Mouse (Mus musculus): ENCODE data around the gene Tomm22. TPM values are rescaled to one million over a fixed set of nuclear protein-coding genes. Genes with fewer than 3 reads are reported as not detected.

Tomm22 gene
- polyA plus RNA-seq, 1 experiment from 2014 or later = 273 TPM

DNA sequence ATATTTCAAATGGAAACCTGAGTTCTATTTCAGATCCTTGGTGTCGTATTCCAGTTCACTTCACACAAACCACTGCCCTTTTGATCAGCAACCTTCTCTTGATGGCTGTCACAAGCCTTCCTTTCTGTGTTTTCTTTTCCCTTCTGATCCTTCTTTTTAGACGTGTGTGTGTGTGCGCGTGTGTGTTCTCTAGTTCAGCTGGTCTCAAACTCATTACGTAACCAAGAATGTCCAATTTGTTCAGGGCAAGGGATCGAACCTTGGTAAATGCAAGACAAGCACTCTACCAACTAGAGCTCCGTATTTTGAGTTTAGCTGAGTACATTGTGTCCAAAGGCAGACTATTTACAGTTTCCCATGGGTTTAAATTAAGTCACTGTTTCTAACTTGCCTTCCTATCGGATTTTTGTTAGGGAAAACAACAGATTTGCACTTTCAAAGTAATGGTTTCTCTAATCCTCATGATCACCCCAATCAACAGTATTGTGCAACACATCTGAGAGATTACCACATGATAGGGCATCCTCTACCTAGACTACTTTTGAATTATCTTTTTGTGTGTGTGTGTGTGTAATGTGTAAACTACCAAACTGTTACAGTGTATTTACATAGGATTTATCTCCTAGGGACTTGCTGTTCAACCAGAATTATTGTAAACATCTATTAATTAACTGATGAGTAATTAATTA lies 17.8 kb downstream of the Tomm22 start:
- Histone ChIP-seq H3K27me3 (ENCODE audit: control insufficient read depth, insufficient read depth, low read length) (no peaks in the 10 kb centered on the region), H3K27ac (ENCODE audit: low read depth, low read length) (peak overlapping the region; percentile 98), H3K4me2 (peak overlapping the region; percentile 92), H3K9ac (ENCODE audit: low read depth, low read length) (peak overlapping the region; percentile 87), H3K4me3 (ENCODE audit: low read depth, low read length) (peak overlapping the region; percentile 69), H3K36me3 (ENCODE audit: control insufficient read depth, insufficient read depth, low read length) (no peaks in the 10 kb centered on the region), H3K9me3 (replicated peaks; ENCODE audit: control insufficient read depth, low read length) (no peaks in the 10 kb centered on the region), H3K4me1 (ENCODE audit: control insufficient read depth, insufficient read depth, low read length) (peaks cover 45% of the 10 kb centered on the region)
- no peak for ATAC-seq (replicated peaks; ENCODE audit: insufficient number of reproducible peaks, low FRiP score, low TSS enrichment)
- WGBS (ENCODE audit: insufficient replicate concordance) = 6% methylated on average over 8 of the region's 8 CpGs

DNA sequence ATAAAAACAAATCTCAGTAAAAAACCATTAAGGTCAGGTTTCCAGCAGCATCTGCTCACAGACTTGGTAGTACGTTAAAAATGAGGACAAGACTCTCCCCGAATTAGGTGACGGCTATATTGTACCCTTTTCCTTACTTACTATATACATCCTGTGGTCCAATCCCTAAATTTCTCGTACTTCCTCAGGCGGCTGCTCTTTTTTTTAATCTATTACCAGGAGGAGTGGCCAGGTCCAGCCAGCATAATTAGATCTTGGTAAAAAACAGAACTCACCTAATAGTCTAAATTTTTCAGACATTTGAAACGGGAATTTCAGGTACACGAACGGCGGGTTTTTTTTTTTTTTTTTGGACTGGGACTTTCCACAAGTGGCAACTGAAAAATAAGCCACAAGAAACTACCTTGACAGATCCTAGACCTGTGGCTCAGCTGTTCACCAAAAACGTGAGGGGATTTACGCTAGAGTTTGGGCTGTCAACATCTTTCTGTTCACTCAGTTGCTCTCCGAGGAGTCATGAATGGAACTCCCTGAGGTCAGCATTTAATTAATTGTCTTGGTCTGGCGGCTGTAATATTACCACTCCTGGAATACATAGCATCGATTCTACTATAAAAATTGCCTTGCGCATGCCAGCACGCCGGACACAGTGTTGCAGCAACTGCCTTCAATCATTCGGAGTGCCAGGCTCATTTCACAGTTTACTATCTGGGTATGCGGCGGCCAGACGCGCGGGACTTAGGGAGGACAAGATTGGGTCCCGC lies 19.2 kb downstream of the Tomm22 start:
- Histone ChIP-seq H3K9ac (ENCODE audit: low read depth, low read length) (peak overlapping the region; percentile 30; the same call in 1 of the 2 replicates), H3K36me3 (ENCODE audit: control insufficient read depth, insufficient read depth, low read length) (no peaks in the 10 kb centered on the region), H3K4me3 (ENCODE audit: low read depth, low read length) (peak overlapping the region; percentile 78), H3K27ac (ENCODE audit: low read depth, low read length) (peak overlapping the region; percentile 30; the same call in 1 of the 2 replicates), H3K4me2 (peak overlapping the region; percentile 74), H3K27me3 (ENCODE audit: control insufficient read depth, insufficient read depth, low read length) (no peaks in the 10 kb centered on the region), H3K9me3 (replicated peaks; ENCODE audit: control insufficient read depth, low read length) (no peaks in the 10 kb centered on the region), H3K4me1 (ENCODE audit: control insufficient read depth, insufficient read depth, low read length) (peaks cover 38% of the 10 kb centered on the region)
- WGBS (ENCODE audit: insufficient replicate concordance) = 16% methylated on average over 24 of the region's 24 CpGs
- ATAC-seq (replicated peaks; ENCODE audit: insufficient number of reproducible peaks, low FRiP score, low TSS enrichment) = no peak

GRCm38 (mm10) chr15:79690426-79691022 lies 19.9 kb downstream of the Tomm22 start, which contains the start of gene Gtpbp1:
TSS of gene Gtpbp1 (plus strand) at chr15:79690845.
- Histone ChIP-seq H3K9ac (ENCODE audit: low read depth, low read length) (peak within 1 kb of the TSS; percentile 81), H3K9me3 (replicated peaks; ENCODE audit: control insufficient read depth, low read length) (no peaks in the 10 kb centered on the region), H3K4me1 (ENCODE audit: control insufficient read depth, insufficient read depth, low read length) (peaks cover 31% of the 10 kb centered on the region), H3K27ac (ENCODE audit: low read depth, low read length) (peak within 1 kb of the TSS; percentile 70), H3K4me3 (ENCODE audit: low read depth, low read length) (peak within 1 kb of the TSS; percentile 78), H3K36me3 (ENCODE audit: control insufficient read depth, insufficient read depth, low read length) (no peaks in the 10 kb centered on the region), H3K27me3 (ENCODE audit: control insufficient read depth, insufficient read depth, low read length) (no peaks in the 10 kb centered on the region), H3K4me2 (peak within 1 kb of the TSS; percentile 74)
- peak; percentile 91 for ATAC-seq (replicated peaks; ENCODE audit: insufficient number of reproducible peaks, low FRiP score, low TSS enrichment)
- 1% methylated on average over 45 of the region's 45 CpGs for WGBS (ENCODE audit: insufficient replicate concordance)

DNA sequence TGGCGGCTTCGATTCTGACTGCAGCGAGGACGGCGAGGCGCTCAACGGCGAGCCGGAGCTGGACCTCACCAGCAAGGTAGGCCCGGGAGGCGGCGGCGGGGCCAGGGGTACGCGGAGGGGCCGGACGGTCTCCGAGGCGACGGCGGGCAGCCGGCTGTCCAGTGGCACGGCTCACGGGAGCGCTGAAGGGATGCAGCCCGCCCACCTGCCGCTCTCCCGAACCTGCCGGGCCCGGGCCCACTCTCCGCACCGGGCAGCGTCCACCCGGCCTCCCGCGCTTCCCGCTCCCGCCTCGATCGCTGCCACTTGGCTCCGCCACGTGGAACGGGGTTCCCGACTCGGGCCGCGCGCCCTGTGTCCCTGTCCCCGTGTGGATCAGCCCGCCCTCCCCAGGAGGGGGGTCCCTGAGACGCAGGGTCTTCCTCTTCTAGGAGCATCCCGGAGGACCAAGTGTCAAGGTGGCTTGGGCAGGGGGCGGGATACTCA lies 20.4 kb downstream of the Tomm22 start:
- H3K4me1 ChIP-seq (ENCODE audit: control insufficient read depth, insufficient read depth, low read length) = peaks cover 26% of the 10 kb centered on the region
- WGBS (ENCODE audit: insufficient replicate concordance) = under 1% methylated on average over 40 of the region's 53 CpGs

GRCm38 (mm10) chr15:79692334-79692733 lies 21.7 kb downstream of the Tomm22 start:
- no peaks in the 10 kb centered on the region for H3K27me3 ChIP-seq (ENCODE audit: control insufficient read depth, insufficient read depth, low read length)
- no peak overlapping the region for H3K27ac ChIP-seq (ENCODE audit: low read depth, low read length)
- no peaks in the 10 kb centered on the region for H3K9me3 ChIP-seq (replicated peaks; ENCODE audit: control insufficient read depth, low read length)
- peak overlapping the region; percentile 71; the same call in 1 of the 2 replicates for H3K4me2 ChIP-seq
- peaks cover 23% of the 10 kb centered on the region for H3K4me1 ChIP-seq (ENCODE audit: control insufficient read depth, insufficient read depth, low read length)
- 89% methylated on average over 5 of the region's 5 CpGs for WGBS (ENCODE audit: insufficient replicate concordance)
- H3K9ac ChIP-seq (ENCODE audit: low read depth, low read length) = no peak overlapping the region
- H3K4me3 ChIP-seq (ENCODE audit: low read depth, low read length) = no peak overlapping the region
- 0 out of 2 replicates have a peak, but pooled peaks cover 3% of the 10 kb centered on the region for H3K36me3 ChIP-seq (ENCODE audit: control insufficient read depth, insufficient read depth, low read length)
- no peak for ATAC-seq (replicated peaks; ENCODE audit: insufficient number of reproducible peaks, low FRiP score, low TSS enrichment)

More for the DNA sequence above, 20.4 kb downstream of the Tomm22 start:
- peak overlapping the region; percentile 70 for H3K27ac ChIP-seq (ENCODE audit: low read depth, low read length)
- peak overlapping the region; percentile 81 for H3K9ac ChIP-seq (ENCODE audit: low read depth, low read length)
- no peaks in the 10 kb centered on the region for H3K9me3 ChIP-seq (replicated peaks; ENCODE audit: control insufficient read depth, low read length)
- H3K36me3 ChIP-seq (ENCODE audit: control insufficient read depth, insufficient read depth, low read length) = 0 out of 2 replicates have a peak, but pooled peaks cover under 1% of the 10 kb centered on the region
- ATAC-seq (replicated peaks; ENCODE audit: insufficient number of reproducible peaks, low FRiP score, low TSS enrichment) = no peak
- no peaks in the 10 kb centered on the region for H3K27me3 ChIP-seq (ENCODE audit: control insufficient read depth, insufficient read depth, low read length)
- peak overlapping the region; percentile 71 for H3K4me2 ChIP-seq
- H3K4me3 ChIP-seq (ENCODE audit: low read depth, low read length) = peak overlapping the region; percentile 78

DNA sequence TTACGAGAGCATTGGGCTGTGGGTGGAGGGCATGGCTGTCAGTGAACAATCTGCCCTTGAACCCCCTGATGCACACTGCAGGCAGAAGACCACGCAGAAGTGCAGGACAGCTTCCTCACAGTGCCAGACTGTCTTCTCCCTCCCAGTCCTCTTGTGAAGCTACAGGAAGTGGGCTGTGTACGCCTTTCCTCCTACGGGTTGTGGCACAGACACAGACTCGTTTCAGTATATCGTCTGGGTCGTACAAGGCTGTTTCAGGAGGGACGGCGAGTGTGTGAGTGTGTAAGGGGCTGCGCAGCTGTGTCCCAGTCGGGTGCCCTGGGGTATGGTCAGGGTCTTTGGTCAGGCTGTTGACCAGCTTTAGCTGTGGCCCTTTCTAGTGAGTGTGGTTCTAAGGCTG lies 23.1 kb downstream of the Tomm22 start:
- 58% methylated on average over 11 of the region's 11 CpGs for WGBS (ENCODE audit: insufficient replicate concordance)
- no peak overlapping the region; the same call in 1 of the 2 replicates for H3K9ac ChIP-seq (ENCODE audit: low read depth, low read length)
- no peaks in the 10 kb centered on the region for H3K9me3 ChIP-seq (replicated peaks; ENCODE audit: control insufficient read depth, low read length)
- peak overlapping the region; percentile 36; the same call in 1 of the 2 replicates for H3K27ac ChIP-seq (ENCODE audit: low read depth, low read length)
- peak overlapping the region; percentile 44 for H3K4me2 ChIP-seq
- H3K4me3 ChIP-seq (ENCODE audit: low read depth, low read length) = no peak overlapping the region
- 0 out of 2 replicates have a peak, but pooled peaks cover 3% of the 10 kb centered on the region for H3K36me3 ChIP-seq (ENCODE audit: control insufficient read depth, insufficient read depth, low read length)
- no peaks in the 10 kb centered on the region for H3K27me3 ChIP-seq (ENCODE audit: control insufficient read depth, insufficient read depth, low read length)
- ATAC-seq (replicated peaks; ENCODE audit: insufficient number of reproducible peaks, low FRiP score, low TSS enrichment) = no peak
- peaks cover 28% of the 10 kb centered on the region; the same call in 1 of the 2 replicates for H3K4me1 ChIP-seq (ENCODE audit: control insufficient read depth, insufficient read depth, low read length)

DNA sequence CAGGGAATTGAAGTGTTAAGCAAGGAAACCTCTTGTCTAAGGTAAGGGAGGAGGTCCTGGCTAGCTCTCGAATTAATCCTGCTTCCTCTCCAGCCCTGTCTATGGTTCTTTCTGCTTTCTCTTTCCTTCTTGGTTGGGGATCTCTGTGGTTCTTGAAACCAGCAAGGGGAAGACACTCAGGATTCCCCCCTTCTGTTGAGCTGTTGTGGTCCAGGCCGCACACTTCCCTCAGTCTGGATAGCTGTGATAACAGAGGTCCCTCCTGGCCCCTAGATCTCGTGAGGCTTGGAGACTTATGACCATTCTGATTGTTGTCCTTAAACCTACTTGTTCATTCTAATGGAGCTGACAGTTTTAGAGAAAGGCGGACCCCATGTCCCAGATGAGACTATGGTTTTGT lies 23.9 kb downstream of the Tomm22 start:
- Histone ChIP-seq H3K9ac (ENCODE audit: low read depth, low read length) (no peak overlapping the region; the same call in 1 of the 2 replicates), H3K27ac (ENCODE audit: low read depth, low read length) (peak overlapping the region; percentile 30; the same call in 1 of the 2 replicates), H3K4me1 (ENCODE audit: control insufficient read depth, insufficient read depth, low read length) (peaks cover 28% of the 10 kb centered on the region; the same call in 1 of the 2 replicates), H3K4me2 (peak overlapping the region; percentile 44), H3K27me3 (ENCODE audit: control insufficient read depth, insufficient read depth, low read length) (no peaks in the 10 kb centered on the region), H3K9me3 (replicated peaks; ENCODE audit: control insufficient read depth, low read length) (no peaks in the 10 kb centered on the region), H3K36me3 (ENCODE audit: control insufficient read depth, insufficient read depth, low read length) (0 out of 2 replicates have a peak, but pooled peaks cover 3% of the 10 kb centered on the region), H3K4me3 (ENCODE audit: low read depth, low read length) (0 out of 2 replicates have a peak overlapping the region, but pooled peaks have one; percentile 0)
- 74% methylated on average over 4 of the region's 4 CpGs for WGBS (ENCODE audit: insufficient replicate concordance)
- no peak for ATAC-seq (replicated peaks; ENCODE audit: insufficient number of reproducible peaks, low FRiP score, low TSS enrichment)

DNA sequence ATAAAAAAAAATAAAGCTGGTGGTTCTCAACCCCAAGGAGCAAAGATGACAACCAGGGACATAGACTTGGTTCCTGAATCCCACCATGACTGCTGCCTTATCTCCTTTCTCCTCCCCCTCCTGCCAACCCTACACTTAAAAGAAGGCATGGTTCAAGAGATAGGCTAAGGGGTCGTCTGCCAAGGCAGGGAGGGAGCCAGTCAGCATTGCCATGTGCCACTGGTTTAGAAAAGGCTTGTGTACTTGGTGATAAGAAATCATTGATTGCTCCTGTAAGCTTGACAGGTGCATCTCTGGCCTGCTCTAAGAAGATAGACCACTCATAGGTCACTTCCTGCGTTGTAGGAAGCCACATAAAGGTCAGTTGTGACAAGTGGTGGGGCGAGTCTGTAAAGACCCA lies 24.9 kb downstream of the Tomm22 start:
- Histone ChIP-seq H3K4me1 (ENCODE audit: control insufficient read depth, insufficient read depth, low read length) (peaks cover 22% of the 10 kb centered on the region; the same call in 1 of the 2 replicates), H3K27ac (ENCODE audit: low read depth, low read length) (no peak overlapping the region), H3K9ac (ENCODE audit: low read depth, low read length) (no peak overlapping the region), H3K9me3 (replicated peaks; ENCODE audit: control insufficient read depth, low read length) (no peaks in the 10 kb centered on the region), H3K4me3 (ENCODE audit: low read depth, low read length) (no peak overlapping the region), H3K36me3 (ENCODE audit: control insufficient read depth, insufficient read depth, low read length) (0 out of 2 replicates have a peak, but pooled peaks cover 3% of the 10 kb centered on the region), H3K27me3 (ENCODE audit: control insufficient read depth, insufficient read depth, low read length) (no peaks in the 10 kb centered on the region), H3K4me2 (no peak overlapping the region; the same call in 1 of the 2 replicates)
- ATAC-seq (replicated peaks; ENCODE audit: insufficient number of reproducible peaks, low FRiP score, low TSS enrichment) = no peak
- WGBS (ENCODE audit: insufficient replicate concordance) = 32% methylated on average over 3 of the region's 3 CpGs

All from heart, embryonic 11.5 days (tissue).